Mouse (Mus musculus) kidney, adult 8-10 months (tissue): ENCODE data around the gene Pcsk4.
A peak's percentile ranks its signal among the peaks of the same experiment; 100 is the strongest.

Experiments
- DNase-seq, 2 experiments: peaks; one replicate each; pipeline ENCODE4 v3.0.0; 2022

Pcsk4 gene

DNA sequence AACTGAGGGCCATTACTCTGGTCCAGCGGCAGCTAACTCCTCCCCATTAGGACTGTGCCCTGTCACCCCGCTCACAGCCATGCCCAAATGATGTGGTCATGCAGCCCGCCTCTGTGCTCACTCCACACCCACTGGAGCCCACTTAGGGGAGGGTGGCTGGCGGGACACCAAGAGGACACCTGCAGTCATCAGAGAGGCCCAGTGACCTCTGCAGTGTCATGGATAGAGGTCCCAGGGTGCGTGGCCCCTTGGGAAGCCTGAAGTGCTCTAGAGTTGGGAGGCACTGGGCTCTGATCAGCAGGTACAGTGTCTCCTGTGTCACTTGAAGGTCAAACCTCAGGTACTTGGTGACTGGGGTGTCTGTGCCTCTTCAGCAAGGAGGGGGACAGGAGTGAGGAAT is 32.5 kb downstream of the Pcsk4 start:
- no peak for DNase-seq

DNA sequence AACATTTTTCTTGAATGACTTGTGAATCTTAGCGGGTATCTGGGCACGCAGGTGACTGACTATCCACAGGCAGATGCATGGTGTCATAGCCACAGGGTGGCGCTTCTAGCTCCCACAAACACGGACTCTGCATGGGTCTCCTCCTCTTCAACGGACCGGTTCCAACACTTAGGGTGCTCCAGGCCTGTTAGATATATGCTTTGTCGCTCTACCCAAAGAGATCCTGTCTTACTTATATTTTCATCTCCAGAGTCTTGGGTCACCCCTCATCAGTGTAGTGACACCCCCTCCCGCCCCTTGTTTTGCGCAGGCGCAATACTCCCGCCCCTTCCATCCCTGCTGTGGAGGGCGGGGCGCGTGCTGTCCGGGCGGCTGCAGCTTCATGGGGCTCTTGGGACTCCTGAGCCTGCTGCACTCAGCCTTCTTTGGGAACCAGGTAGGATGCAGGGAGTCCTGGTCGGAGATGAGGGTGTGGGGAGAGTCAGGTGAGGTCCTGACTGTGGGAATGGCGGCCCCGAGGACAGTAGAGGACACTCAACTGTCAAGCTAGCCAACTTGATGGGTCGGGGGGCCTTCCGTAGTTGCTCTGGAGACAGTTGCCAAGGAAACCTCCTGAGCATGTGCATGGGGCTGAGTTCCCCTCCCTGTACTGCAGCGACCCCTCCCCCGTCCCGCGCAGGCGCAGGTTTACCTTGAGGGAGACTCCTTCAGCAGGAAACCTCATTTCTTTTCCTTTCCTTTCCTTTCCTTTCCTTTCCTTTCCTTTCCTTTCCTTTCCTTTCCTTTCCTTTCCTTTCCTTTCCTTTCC is 33.5 kb downstream of the Pcsk4 start, which contains the start of gene Apc2:
Gene Apc2, plus strand, starts transcription at position 360 of the 808 bp plus-strand sequence.
- peak; percentile 66 to 81 for DNase-seq

DNA sequence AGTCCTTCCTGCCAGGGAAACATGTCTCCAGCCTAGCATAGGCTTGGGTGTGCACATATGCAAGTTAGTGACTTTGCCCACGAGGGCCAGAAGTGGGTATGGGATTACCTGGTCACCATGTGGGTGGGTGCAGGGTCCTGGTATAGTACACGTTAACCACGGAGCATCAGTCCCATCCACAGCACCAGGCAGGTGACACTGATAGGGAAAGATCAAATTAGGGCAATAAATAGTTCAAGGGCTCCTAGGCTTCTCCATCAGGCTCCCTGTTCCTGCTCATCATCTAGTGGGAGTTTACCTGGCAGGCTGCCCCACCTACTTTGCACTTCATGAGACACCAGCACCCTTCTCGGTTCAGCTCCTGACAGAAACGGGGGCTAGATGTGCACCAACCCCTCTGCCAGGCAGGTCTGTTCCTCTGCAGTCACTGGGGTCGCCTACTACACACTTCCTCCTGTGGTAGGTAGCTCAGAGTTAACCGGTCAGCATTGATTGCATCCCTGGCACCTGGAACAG is 34.5 kb downstream of the Pcsk4 start:
- DNase-seq: no peak

- DNase-seq: no peak
Measured at GRCm38 (mm10) chr10:80294311-80294710, 35.0 kb downstream of the Pcsk4 start.

DNA sequence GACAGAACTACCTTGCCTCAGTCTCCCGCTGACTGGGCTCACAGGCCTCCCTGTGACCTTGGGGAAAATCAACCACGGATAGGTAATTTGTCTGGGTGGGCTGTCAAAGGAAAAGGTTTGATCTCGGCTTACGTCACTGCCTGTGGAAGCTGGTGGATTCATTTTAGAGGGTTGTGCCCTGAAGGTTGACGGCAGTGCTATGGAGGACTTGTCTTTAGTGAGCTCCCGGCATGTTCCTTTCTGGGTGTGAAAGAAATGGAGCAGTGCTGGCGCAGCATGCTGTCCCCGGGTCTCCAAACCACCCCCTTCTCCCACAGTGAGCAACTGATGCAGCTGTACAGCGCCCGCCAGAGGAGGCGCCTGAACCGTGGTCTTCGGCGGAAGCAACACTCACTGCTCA is 36.0 kb downstream of the Pcsk4 start:
- no peak for DNase-seq

GRCm38 (mm10) chr10:80292251-80293146 is 36.8 kb downstream of the Pcsk4 start, which contains the start of gene Rps15:
Gene Rps15, plus strand, starts transcription at chr10:80292453.
- peak; percentile 92 to 94 for DNase-seq

- DNase-seq: no peak
Measured at GRCm38 (mm10) chr10:80288657-80289056, 40.6 kb downstream of the Pcsk4 start.

- DNase-seq: no peak
Measured at GRCm38 (mm10) chr10:80288097-80288496, 41.2 kb downstream of the Pcsk4 start.

- DNase-seq: no peak
Measured at GRCm38 (mm10) chr10:80285222-80286070, 43.9 kb downstream of the Pcsk4 start.

DNA sequence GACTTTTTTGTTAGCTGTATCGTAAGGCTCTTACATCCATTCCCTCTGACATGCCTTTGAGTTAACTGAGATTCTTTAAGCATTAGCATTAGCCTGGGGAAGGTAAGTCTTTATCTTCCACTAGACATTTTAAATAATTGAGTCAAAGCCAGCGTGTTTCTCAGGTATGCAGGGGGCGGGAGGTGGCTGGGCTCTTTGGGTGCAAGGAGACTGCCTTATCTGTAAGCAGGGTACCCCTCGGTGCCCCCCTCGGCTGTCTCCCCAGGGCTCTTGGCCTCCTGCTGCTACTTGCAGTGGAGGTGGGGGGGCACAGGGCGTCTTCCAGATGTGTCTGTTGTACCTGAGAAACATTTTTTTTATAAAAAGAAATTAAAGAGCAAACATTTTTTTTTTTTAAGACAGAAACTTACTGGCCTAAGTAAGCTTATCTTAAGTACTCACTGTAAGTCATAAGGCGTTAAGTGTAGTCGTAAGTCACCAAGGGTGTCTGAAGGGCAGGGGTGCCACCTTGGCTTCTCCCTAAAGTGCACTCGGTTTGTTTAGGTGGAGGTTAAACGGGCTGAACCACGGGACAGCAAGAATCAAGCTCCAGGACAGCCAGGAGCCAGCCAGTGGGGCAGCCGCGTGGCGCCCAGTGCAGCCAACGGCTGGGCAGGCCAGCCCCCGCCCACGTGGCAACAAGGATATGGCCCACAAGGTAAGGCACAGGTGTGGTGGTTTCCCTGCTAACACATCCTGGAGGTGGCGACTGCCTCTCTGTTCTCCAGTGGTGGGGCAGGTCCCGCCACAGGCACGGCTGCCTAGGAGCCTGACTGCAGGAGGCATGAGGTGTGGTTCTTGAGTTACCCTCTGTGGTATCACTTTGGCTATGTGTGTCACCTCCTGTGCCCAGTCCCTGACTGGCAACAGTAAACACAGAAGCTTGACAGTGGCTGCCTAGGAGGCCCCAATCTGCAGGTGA is 46.5 kb downstream of the Pcsk4 start:
- peak in 1 of 2 experiments; percentile 32 for DNase-seq

- peak; percentile 71 to 75 for DNase-seq
Measured at GRCm38 (mm10) chr10:80281921-80282371, 47.4 kb downstream of the Pcsk4 start.

GRCm38 (mm10) chr10:80281304-80281703 is 48.0 kb downstream of the Pcsk4 start:
- peak; percentile 93 to 94 for DNase-seq

DNA sequence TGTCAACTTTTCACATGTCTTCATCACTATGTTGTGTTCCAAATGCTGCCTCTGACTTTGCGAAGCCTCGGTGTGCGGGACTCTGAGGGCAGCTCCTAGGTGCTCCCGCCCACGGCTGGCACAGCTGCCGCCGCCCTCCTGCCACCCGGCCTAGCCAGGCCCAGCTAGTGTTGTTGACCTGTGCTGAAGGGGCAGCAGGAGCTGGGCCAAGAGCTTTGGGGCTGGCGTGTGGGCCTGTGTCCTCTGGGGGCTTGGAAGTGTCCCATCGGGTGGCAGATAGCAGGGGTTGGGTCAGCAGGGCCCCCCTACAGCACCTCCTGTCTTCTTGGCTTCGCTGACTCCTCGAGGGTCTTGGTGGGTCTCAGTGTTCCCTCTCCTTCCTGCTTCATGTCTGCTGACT is 50.0 kb downstream of the Pcsk4 start:
- no peak for DNase-seq

DNA sequence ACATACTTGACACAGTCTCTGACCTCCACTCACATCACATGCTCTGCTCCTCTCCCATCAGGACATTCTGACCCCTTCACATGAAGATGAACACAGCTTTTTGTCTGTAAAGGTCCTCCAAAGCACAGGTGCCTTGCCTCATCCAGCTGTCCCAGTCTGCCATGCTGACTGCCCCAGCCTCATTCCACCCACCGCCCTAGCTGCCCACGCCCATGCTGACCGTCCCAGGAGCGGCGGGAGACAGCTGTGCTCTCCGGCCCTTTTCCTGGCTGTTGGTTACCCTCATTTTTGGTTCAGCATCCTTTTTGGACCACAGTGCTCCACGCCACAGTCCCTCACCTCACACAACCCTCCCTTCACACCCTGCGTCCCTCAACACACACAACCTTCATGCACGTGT is 50.9 kb downstream of the Pcsk4 start:
- no peak for DNase-seq

GRCm38 (mm10) chr10:80276238-80276637 is 53.1 kb downstream of the Pcsk4 start:
- DNase-seq: no peak

- no peak for DNase-seq
Measured at GRCm38 (mm10) chr10:80273847-80274246, 55.5 kb downstream of the Pcsk4 start.

GRCm38 (mm10) chr10:80271870-80272585 is 57.3 kb downstream of the Pcsk4 start:
- DNase-seq: no peak
